In genomic region chr8:35256958-35257357, GRCm38 (mm10) we compare ENCODE assay signal across 13 mouse cellular contexts.
DNase-seq lines count a peak whose midpoint lies in the region; ATAC-seq and TF ChIP-seq lines count a peak whose summit lies in the region.
"Had no signal": no experiment of that assay in that cellular context is flagged by ENCODE, and none has a peak within 500 bp of the region (broad histone marks: within the 10 kb centered on the region; RNA-seq: fewer than 3 reads in every experiment).

No protein-coding gene starts in this region.

- no peaks in the 10 kb centered on the region for H3K4me1 ChIP-seq in hindbrain, postnatal 0 days (ENCODE audit: insufficient read depth, low read length)
- no peaks in the 10 kb centered on the region for H3K4me1 ChIP-seq in hindbrain, embryonic 14.5 days (replicated peaks; ENCODE audit: control insufficient read depth, insufficient read depth, low read length)
- no peaks in the 10 kb centered on the region for H3K4me1 ChIP-seq in lung, postnatal 0 days (ENCODE audit: insufficient read depth, low read depth, low read length)
- H3K4me1 ChIP-seq: hindbrain, embryonic 12.5 days; neural tube, embryonic 12.5 days had no signal

- H3K27ac ChIP-seq in hindbrain, postnatal 0 days, result no peak overlapping the region
- no peak overlapping the region for H3K27ac ChIP-seq in hindbrain, embryonic 14.5 days
- no peak overlapping the region for H3K27ac ChIP-seq in lung, postnatal 0 days (ENCODE audit: low read length)
- H3K27ac ChIP-seq: hindbrain, embryonic 12.5 days; macrophage; neural tube, embryonic 12.5 days had no signal

- no peak overlapping the region for H3K4me3 ChIP-seq in hindbrain, postnatal 0 days (ENCODE audit: low read length)
- no peak overlapping the region for H3K4me3 ChIP-seq in hindbrain, embryonic 14.5 days (replicated peaks; ENCODE audit: low read length)
- H3K4me3 ChIP-seq in lung, postnatal 0 days (ENCODE audit: low read depth, low read length), result no peak overlapping the region
- H3K4me3 ChIP-seq: erythroblast, embryonic 14.5 days; hindbrain, embryonic 12.5 days; neural tube, embryonic 12.5 days had no signal

- H3K27me3 ChIP-seq in hindbrain, postnatal 0 days (ENCODE audit: insufficient read depth, low read length), result no peaks in the 10 kb centered on the region
- no peaks in the 10 kb centered on the region for H3K27me3 ChIP-seq in hindbrain, embryonic 14.5 days (ENCODE audit: control insufficient read depth, insufficient read depth, low read length)
- H3K27me3 ChIP-seq in lung, postnatal 0 days (replicated peaks; ENCODE audit: insufficient read depth, low read length), result no peaks in the 10 kb centered on the region
- H3K27me3 ChIP-seq: hindbrain, embryonic 12.5 days; neural tube, embryonic 12.5 days had no signal

- no peaks in the 10 kb centered on the region for H3K9me3 ChIP-seq in hindbrain, postnatal 0 days (ENCODE audit: low read length)
- H3K9me3 ChIP-seq in hindbrain, embryonic 14.5 days (ENCODE audit: control insufficient read depth, low read length), result no peaks in the 10 kb centered on the region
- no peaks in the 10 kb centered on the region for H3K9me3 ChIP-seq in lung, postnatal 0 days (ENCODE audit: low read length)
- H3K9me3 ChIP-seq: hindbrain, embryonic 12.5 days; neural tube, embryonic 12.5 days had no signal

- no peak overlapping the region for H3K4me2 ChIP-seq in hindbrain, postnatal 0 days (ENCODE audit: low read depth, low read length)
- H3K4me2 ChIP-seq in hindbrain, embryonic 14.5 days (replicated peaks), result no peak overlapping the region
- no peak overlapping the region for H3K4me2 ChIP-seq in lung, postnatal 0 days (replicated peaks; ENCODE audit: low read depth, low read length)
- H3K4me2 ChIP-seq: hindbrain, embryonic 12.5 days; neural tube, embryonic 12.5 days had no signal

- 49% methylated on average over 4 of the region's 4 CpGs for WGBS in hindbrain, postnatal 0 days
- WGBS in hindbrain, embryonic 14.5 days, result 55% methylated on average over 4 of the region's 4 CpGs
- WGBS in lung, postnatal 0 days, result 52% methylated on average over 4 of the region's 4 CpGs

- peak; percentile 59 for TF ChIP-seq CTCF in hindbrain, postnatal 0 days (IDR thresholded peaks at IDR 0.05; ENCODE audit: low read depth)
- TF ChIP-seq CTCF in lung, postnatal 0 days (IDR thresholded peaks at IDR 0.05), result peak; percentile 59

- TF ChIP-seq EP300 in lung, postnatal 0 days (IDR thresholded peaks at IDR 0.05), result no peak

- H3K9ac ChIP-seq in hindbrain, postnatal 0 days (replicated peaks; ENCODE audit: low read length), result no peak overlapping the region
- H3K9ac ChIP-seq in hindbrain, embryonic 14.5 days, result no peak overlapping the region
- H3K9ac ChIP-seq in lung, postnatal 0 days (replicated peaks; ENCODE audit: low read depth), result no peak overlapping the region
- H3K9ac ChIP-seq: hindbrain, embryonic 12.5 days; neural tube, embryonic 12.5 days had no signal

- no peaks in the 10 kb centered on the region for H3K36me3 ChIP-seq in hindbrain, postnatal 0 days (ENCODE audit: insufficient read depth, low read length)
- H3K36me3 ChIP-seq in hindbrain, embryonic 14.5 days (replicated peaks; ENCODE audit: control insufficient read depth, insufficient read depth), result no peaks in the 10 kb centered on the region
- no peaks in the 10 kb centered on the region for H3K36me3 ChIP-seq in lung, postnatal 0 days (ENCODE audit: insufficient read depth, low read length)
- H3K36me3 ChIP-seq: hindbrain, embryonic 12.5 days; neural tube, embryonic 12.5 days had no signal

- no peak for ATAC-seq in hindbrain, postnatal 0 days
- ATAC-seq in hindbrain, embryonic 14.5 days (ENCODE audit: low FRiP score), result no peak
- ATAC-seq in lung, postnatal 0 days, result no peak

- DNase-seq in hindbrain, postnatal 0 days (ENCODE audit: low spot score), result peak; percentile 43
- DNase-seq in hindbrain, embryonic 14.5 days (ENCODE audit: low spot score), result no peak
- peak; percentile 11 for DNase-seq in lung, postnatal 0 days (ENCODE audit: low spot score)
- no peak for DNase-seq in lung, postnatal 25 days (ENCODE audit: low spot score)
- DNase-seq in embryo, embryonic 10.5 days (ENCODE audit: low spot score), result peak; percentile 15
- peak; percentile 57 for DNase-seq in thymus, postnatal 25 days
- DNase-seq in urinary bladder, adult 18-20 months (ENCODE audit: low spot score in 2 of 2), result no peak
- DNase-seq in urinary bladder, postnatal 14 days (ENCODE audit: low spot score), result no peak
- DNase-seq: gastrocnemius, postnatal 14 days had no signal

Comparison
In these comparisons a context has a peak if more than half of its experiments do, and no peak if none do; other contexts are left out.
1. DNase-seq: peak in hindbrain, postnatal 0 days (single experiment), lung, postnatal 0 days (single experiment), embryo, embryonic 10.5 days (single experiment) and thymus, postnatal 25 days (single experiment); none in hindbrain, embryonic 14.5 days (single experiment), lung, postnatal 25 days (single experiment), urinary bladder, adult 18-20 months (0 of 2) and urinary bladder, postnatal 14 days (single experiment).